Mouse (Mus musculus) testis, adult 2 months (tissue): Measurements from ENCODE around the gene Fosl1.

Experiments
- CTCF ChIP-seq: fragments of 200-500 bp; IDR thresholded peaks from 2 replicates; pipeline ENCODE4 v1.5.1; 2012; ENCODE audit warnings: low read depth, mild to moderate bottlenecking, inconsistent platforms, low read length, moderate library complexity; ENCODE audit not compliant: control insufficient read depth, insufficient read depth, insufficient replicate concordance
- POLR2A ChIP-seq: fragments of 200-500 bp; IDR thresholded peaks from 2 replicates; pipeline ENCODE4 v1.6.1; 2012; ENCODE audit warnings: low read depth, mild to moderate bottlenecking, inconsistent platforms, low read length, moderate library complexity; ENCODE audit not compliant: control insufficient read depth

- TF ChIP-seq CTCF (no peak), POLR2A (peak; percentile 46; the same call in 1 of the 2 replicates)
These were observed 32.8 kb upstream of the Fosl1 start for GRCm38 (mm10) chr19:5414534-5414957.
